Mouse (Mus musculus): ENCODE data around the gene Fmnl3.

- TF ChIP-seq NRF1 (IDR thresholded peaks at IDR 0.05; ENCODE audit: insufficient read depth, low read depth, low read length, poor library complexity, severe bottlenecking) (no peak), ZC3H11A (IDR thresholded peaks at IDR 0.05; ENCODE audit: low read depth, low read length) (no peak), CTCF (IDR thresholded peaks at IDR 0.05 in 2 of 3, conservative IDR thresholded peaks at IDR 0.05 in 1 of 3; ENCODE audit: control insufficient read depth in 1 of 3, insufficient read depth in 1 of 3, low read depth in 2 of 3, low read length in 3 of 3, poor library complexity in 1 of 3, severe bottlenecking in 1 of 3) (no peak), GATA1 (IDR thresholded peaks at IDR 0.05; ENCODE audit: low read depth, low read length) (no peak), POLR2A (IDR thresholded peaks at IDR 0.05; ENCODE audit: control insufficient read depth in 1 of 2, insufficient read depth in 1 of 2, low read depth in 1 of 2, low read length in 2 of 2, poor library complexity in 1 of 2) (no peak), TCF12 (IDR thresholded peaks at IDR 0.05; ENCODE audit: low read depth, low read length) (no peak), JUND (IDR thresholded peaks at IDR 0.05; ENCODE audit: low read depth, low read length) (no peak), ELF1 (IDR thresholded peaks at IDR 0.05; ENCODE audit: low read depth, low read length) (no peak), E2F4 (IDR thresholded peaks at IDR 0.05; ENCODE audit: borderline replicate concordance, low read depth, low read length) (no peak), ETS1 (IDR thresholded peaks at IDR 0.05; ENCODE audit: low read depth, low read length) (no peak), ZMIZ1 (IDR thresholded peaks at IDR 0.05; ENCODE audit: low read depth, low read length) (no peak), EP300 (IDR thresholded peaks at IDR 0.05; ENCODE audit: low read depth in 1 of 2, low read length in 2 of 2) (no peak), MXI1 (IDR thresholded peaks at IDR 0.05; ENCODE audit: low read depth, low read length) (no peak), SMC3 (IDR thresholded peaks at IDR 0.05; ENCODE audit: low read depth, low read length) (no peak)
Observed at GRCm38 (mm10) chr15:99352306-99352705, 18.0 kb downstream of the Fmnl3 start.
